Mouse (Mus musculus) lung, postnatal 0 days (tissue): ENCODE data around the gene Alkbh6.

ENCODE experiments used
- CTCF ChIP-seq: IDR thresholded peaks from 2 replicates; pipeline ENCODE4 v1.5.1; 2016; ENCODE audit warnings: antibody characterized with exemption, mild to moderate bottlenecking
- EP300 ChIP-seq: IDR thresholded peaks from 2 replicates; pipeline ENCODE4 v1.6.1; 2016; ENCODE audit warnings: antibody characterized with exemption, mild to moderate bottlenecking, control low read depth

DNA sequence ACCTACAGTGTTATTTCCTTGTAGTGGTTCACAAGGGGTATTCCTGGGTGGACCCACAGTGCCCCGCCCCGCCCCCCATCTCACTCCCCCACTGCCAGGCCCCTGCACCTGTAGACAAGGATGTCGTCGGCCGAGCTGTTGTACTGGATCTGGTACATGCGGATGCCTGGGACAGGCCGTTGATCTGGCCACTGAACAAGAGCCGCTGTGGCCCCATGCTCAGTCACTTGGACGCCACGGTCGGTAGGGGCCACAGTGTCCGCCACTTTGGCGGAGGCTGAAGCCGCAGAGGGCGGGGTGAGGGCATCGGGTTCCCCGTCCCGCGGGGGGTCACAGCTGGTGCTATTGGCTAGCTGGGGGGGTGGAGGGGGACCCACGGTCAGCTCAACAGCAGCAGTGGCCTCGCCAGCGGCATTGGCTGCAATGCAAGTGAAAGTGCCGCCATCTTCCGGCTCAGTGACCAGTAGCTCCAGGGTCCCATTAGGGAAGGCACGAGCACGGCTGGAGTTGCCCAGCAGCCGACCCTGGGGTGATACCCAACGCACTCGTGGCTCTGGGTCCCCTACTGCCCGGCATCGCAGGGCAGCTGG, 50.9 kb downstream of the Alkbh6 start:
- TF ChIP-seq CTCF (no peak), EP300 (no peak)
